Mouse (Mus musculus): Measurements from ENCODE around the gene Fam205a4. TPM values are rescaled to one million over a fixed set of nuclear protein-coding genes. Genes with fewer than 3 reads are reported as not detected.

Gene Fam205a4
- polyA plus RNA-seq (2015; fragmentation: Illumina TruSeq; extraction: RNeasy Lipid Tissue Mini Kit (QIAGEN cat#74804); ENCODE audit: insufficient read depth, low read depth, low replicate concordance), result 0.24 TPM

GRCm38 (mm10) chr4:41965758-41966157 lies at the start of gene Fam205a4:
TSS of gene Fam205a4 (plus strand) at chr4:41966058.

GRCm38 (mm10) chr4:41941272-41941671 lies 24.6 kb upstream of the Fam205a4 start, which contains the start of gene Gm20878:
TSS of gene Gm20878 (plus strand) at chr4:41941572.

Other genes with a start within 250 kb of the Fam205a4 start
- gene Dctn3, start 242.9 kb upstream of the Fam205a4 start, polyA plus RNA-seq (2015; fragmentation: Illumina TruSeq; extraction: RNeasy Lipid Tissue Mini Kit (QIAGEN cat#74804); ENCODE audit: insufficient read depth, low read depth, low replicate concordance), result 13.2 TPM
- gene Arid3c, start 234.9 kb upstream of the Fam205a4 start, polyA plus RNA-seq (2015; fragmentation: Illumina TruSeq; extraction: RNeasy Lipid Tissue Mini Kit (QIAGEN cat#74804); ENCODE audit: insufficient read depth, low read depth, low replicate concordance), result not detected
- 16.1 TPM for gene Galt, start 210.8 kb upstream of the Fam205a4 start, polyA plus RNA-seq (2015; fragmentation: Illumina TruSeq; extraction: RNeasy Lipid Tissue Mini Kit (QIAGEN cat#74804); ENCODE audit: insufficient read depth, low read depth, low replicate concordance)
- 12.5 TPM for gene Sigmar1, start 209.9 kb upstream of the Fam205a4 start, polyA plus RNA-seq (2015; fragmentation: Illumina TruSeq; extraction: RNeasy Lipid Tissue Mini Kit (QIAGEN cat#74804); ENCODE audit: insufficient read depth, low read depth, low replicate concordance)
- gene Ccl27a, start 191.8 kb upstream of the Fam205a4 start, polyA plus RNA-seq (2015; fragmentation: Illumina TruSeq; extraction: RNeasy Lipid Tissue Mini Kit (QIAGEN cat#74804); ENCODE audit: insufficient read depth, low read depth, low replicate concordance), result 9.6 TPM
- not detected for gene Gm21541, start 62.4 kb upstream of the Fam205a4 start, polyA plus RNA-seq (2015; fragmentation: Illumina TruSeq; extraction: RNeasy Lipid Tissue Mini Kit (QIAGEN cat#74804); ENCODE audit: insufficient read depth, low read depth, low replicate concordance)
- not detected for gene Gm20878, start 24.5 kb upstream of the Fam205a4 start, polyA plus RNA-seq (2015; fragmentation: Illumina TruSeq; extraction: RNeasy Lipid Tissue Mini Kit (QIAGEN cat#74804); ENCODE audit: insufficient read depth, low read depth, low replicate concordance)
- not detected for gene Gm21093, start 68.7 kb downstream of the Fam205a4 start, polyA plus RNA-seq (2015; fragmentation: Illumina TruSeq; extraction: RNeasy Lipid Tissue Mini Kit (QIAGEN cat#74804); ENCODE audit: insufficient read depth, low read depth, low replicate concordance)
- gene Gm3893, start 125.1 kb downstream of the Fam205a4 start, polyA plus RNA-seq (2015; fragmentation: Illumina TruSeq; extraction: RNeasy Lipid Tissue Mini Kit (QIAGEN cat#74804); ENCODE audit: insufficient read depth, low read depth, low replicate concordance), result not detected
- gene Gm13304, start 148.8 kb downstream of the Fam205a4 start, polyA plus RNA-seq (2015; fragmentation: Illumina TruSeq; extraction: RNeasy Lipid Tissue Mini Kit (QIAGEN cat#74804); ENCODE audit: insufficient read depth, low read depth, low replicate concordance), result not detected
- not detected for gene Gm13306, start 187.4 kb downstream of the Fam205a4 start, polyA plus RNA-seq (2015; fragmentation: Illumina TruSeq; extraction: RNeasy Lipid Tissue Mini Kit (QIAGEN cat#74804); ENCODE audit: insufficient read depth, low read depth, low replicate concordance)
- not detected for gene Gm13305, start 202.5 kb downstream of the Fam205a4 start, polyA plus RNA-seq (2015; fragmentation: Illumina TruSeq; extraction: RNeasy Lipid Tissue Mini Kit (QIAGEN cat#74804); ENCODE audit: insufficient read depth, low read depth, low replicate concordance)